Mouse (Mus musculus) small intestine, adult 2 months (tissue): ENCODE measurements around the gene Gucd1.

Source experiments
- CTCF ChIP-seq: fragments of 200-500 bp; IDR thresholded peaks from 2 replicates; pipeline ENCODE4 v1.5.1; 2012; ENCODE audit warnings: low read depth, mild to moderate bottlenecking, control low read depth, inconsistent platforms, low read length, moderate library complexity, mixed read lengths; ENCODE audit not compliant: insufficient replicate concordance, insufficient read length; ENCODE audit errors: extremely low read depth
- POLR2A ChIP-seq: fragments of 200-500 bp; IDR thresholded peaks from 2 replicates; pipeline ENCODE4 v1.6.1; 2012; ENCODE audit warnings: low read depth, mild to moderate bottlenecking, control low read depth, inconsistent platforms, low read length, moderate library complexity

- TF ChIP-seq POLR2A (no peak), CTCF (no peak)
Measured at GRCm38 (mm10) chr10:75511897-75512296, 5.9 kb downstream of the Gucd1 start.
